Mouse (Mus musculus): ENCODE results near the gene Vps13d.
A peak's percentile ranks its signal among the peaks of the same experiment; 100 is the strongest.

Vps13d gene

GRCm38 (mm10) chr4:144972948-144973720 is 221.7 kb downstream of the Vps13d start:
- DNase-seq (ENCODE audit: low spot score) = no peak

GRCm38 (mm10) chr4:144971048-144971447 is 223.8 kb downstream of the Vps13d start:
- no peak for DNase-seq (ENCODE audit: low spot score)

- no peak for DNase-seq (ENCODE audit: low spot score)
Observed at GRCm38 (mm10) chr4:144969030-144969429, 225.8 kb downstream of the Vps13d start.

GRCm38 (mm10) chr4:144968371-144968770 is 226.4 kb downstream of the Vps13d start:
- no peak for DNase-seq (ENCODE audit: low spot score)

- no peak for DNase-seq (ENCODE audit: low spot score)
Observed at GRCm38 (mm10) chr4:144965255-144965654, 229.6 kb downstream of the Vps13d start.

GRCm38 (mm10) chr4:144961696-144962095 is 233.1 kb downstream of the Vps13d start:
- no peak for DNase-seq (ENCODE audit: low spot score)

GRCm38 (mm10) chr4:144961232-144961631 is 233.6 kb downstream of the Vps13d start:
- no peak for DNase-seq (ENCODE audit: low spot score)

- no peak for DNase-seq (ENCODE audit: low spot score)
Observed at GRCm38 (mm10) chr4:144960188-144960904, 234.5 kb downstream of the Vps13d start.

GRCm38 (mm10) chr4:144957721-144958120 is 237.1 kb downstream of the Vps13d start:
- DNase-seq (ENCODE audit: low spot score) = no peak

- DNase-seq (ENCODE audit: low spot score) = no peak
Observed at GRCm38 (mm10) chr4:144957186-144957585, 237.6 kb downstream of the Vps13d start.

- DNase-seq (ENCODE audit: low spot score) = no peak
Observed at GRCm38 (mm10) chr4:144956293-144956692, 238.5 kb downstream of the Vps13d start.

- DNase-seq (ENCODE audit: low spot score) = no peak
Observed at GRCm38 (mm10) chr4:144955863-144956262, 238.9 kb downstream of the Vps13d start.

GRCm38 (mm10) chr4:144953421-144953820 is 241.4 kb downstream of the Vps13d start:
- no peak for DNase-seq (ENCODE audit: low spot score)

GRCm38 (mm10) chr4:144951859-144952258 is 242.9 kb downstream of the Vps13d start:
- no peak for DNase-seq (ENCODE audit: low spot score)

GRCm38 (mm10) chr4:144950883-144951282 is 243.9 kb downstream of the Vps13d start:
- DNase-seq (ENCODE audit: low spot score) = no peak

GRCm38 (mm10) chr4:144950327-144950711 is 244.5 kb downstream of the Vps13d start:
- DNase-seq (ENCODE audit: low spot score) = no peak

- DNase-seq (ENCODE audit: low spot score) = peak; percentile 57
Observed at GRCm38 (mm10) chr4:144949441-144950326, 245.1 kb downstream of the Vps13d start.

GRCm38 (mm10) chr4:144947738-144948390 is 246.9 kb downstream of the Vps13d start:
- DNase-seq (ENCODE audit: low spot score) = no peak

- no peak for DNase-seq (ENCODE audit: low spot score)
Observed at GRCm38 (mm10) chr4:144943273-144943672, 251.5 kb downstream of the Vps13d start.

GRCm38 (mm10) chr4:144942433-144942832 is 252.4 kb downstream of the Vps13d start:
- DNase-seq (ENCODE audit: low spot score) = no peak

- no peak for DNase-seq (ENCODE audit: low spot score)
Observed at GRCm38 (mm10) chr4:144940796-144941462, 253.9 kb downstream of the Vps13d start.

All from spleen, adult 12 weeks (tissue).